Mouse (Mus musculus) c-Kit-positive CD71-positive TER-119-positive erythroid progenitor cells, embryonic 14.5 days (primary cell): ENCODE results near the gene Ggt1.

Experiments used
- DNase-seq: peaks from one replicate; pipeline ENCODE4 v3.0.0-alpha.2; 2013; ENCODE audit warnings: low spot score

Ggt1 gene

GRCm38 (mm10) chr10:75573181-75573580, 11.8 kb downstream of the Ggt1 start:
- DNase-seq = no peak

GRCm38 (mm10) chr10:75573965-75574364, 12.6 kb downstream of the Ggt1 start:
- DNase-seq = no peak

- no peak for DNase-seq
Observed at GRCm38 (mm10) chr10:75579129-75579528, 17.7 kb downstream of the Ggt1 start.

DNA sequence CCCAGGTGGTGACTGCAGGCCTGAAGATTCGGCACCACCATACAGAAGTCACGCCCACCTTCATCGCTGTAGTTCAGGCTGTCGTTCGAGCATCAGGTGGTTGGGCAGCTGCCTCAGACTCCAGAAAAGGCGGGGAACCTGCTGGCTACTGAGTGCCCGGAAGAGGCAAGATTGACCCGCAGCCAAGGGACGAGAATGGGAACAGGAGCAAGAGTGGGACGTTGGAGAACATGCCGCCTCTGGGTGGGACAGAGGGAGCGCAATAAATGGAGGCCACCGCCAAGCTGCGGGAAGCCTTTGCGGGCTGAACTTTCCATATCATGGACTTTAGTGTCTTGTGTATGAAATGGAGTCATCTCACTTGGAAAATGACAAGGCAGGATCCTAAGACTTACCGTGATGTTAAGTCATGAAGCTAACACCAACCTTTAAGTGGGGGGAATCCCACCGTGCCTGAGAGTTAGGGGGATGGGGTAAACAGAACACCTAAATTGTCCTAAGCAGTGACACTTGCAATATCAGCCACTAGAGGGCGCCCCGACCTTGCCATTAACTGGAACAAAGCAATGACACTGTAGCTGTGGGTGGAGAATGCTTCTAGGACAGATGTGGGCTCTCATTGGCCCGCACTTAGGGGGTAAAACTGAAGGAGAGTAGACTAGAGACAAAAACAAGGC, 24.6 kb downstream of the Ggt1 start:
- peak; percentile 73 for DNase-seq

DNA sequence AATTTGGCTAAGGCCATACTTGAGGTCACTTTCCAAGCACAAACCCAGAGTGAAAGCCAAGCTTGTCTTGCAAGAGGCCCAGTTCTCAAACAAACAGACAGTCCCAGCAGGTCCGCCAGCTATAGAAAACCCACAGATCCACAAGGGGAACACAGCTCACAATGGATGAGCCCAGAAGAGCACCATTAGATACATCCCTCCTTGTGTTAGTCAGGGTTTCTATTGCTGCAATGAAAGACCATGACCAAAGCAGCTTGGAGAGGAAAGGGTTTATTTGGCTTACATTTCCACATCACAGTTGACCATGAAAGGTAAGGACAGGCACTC, 25.1 kb downstream of the Ggt1 start:
- DNase-seq = no peak

GRCm38 (mm10) chr10:75587781-75588180, 26.4 kb downstream of the Ggt1 start:
- no peak for DNase-seq

DNA sequence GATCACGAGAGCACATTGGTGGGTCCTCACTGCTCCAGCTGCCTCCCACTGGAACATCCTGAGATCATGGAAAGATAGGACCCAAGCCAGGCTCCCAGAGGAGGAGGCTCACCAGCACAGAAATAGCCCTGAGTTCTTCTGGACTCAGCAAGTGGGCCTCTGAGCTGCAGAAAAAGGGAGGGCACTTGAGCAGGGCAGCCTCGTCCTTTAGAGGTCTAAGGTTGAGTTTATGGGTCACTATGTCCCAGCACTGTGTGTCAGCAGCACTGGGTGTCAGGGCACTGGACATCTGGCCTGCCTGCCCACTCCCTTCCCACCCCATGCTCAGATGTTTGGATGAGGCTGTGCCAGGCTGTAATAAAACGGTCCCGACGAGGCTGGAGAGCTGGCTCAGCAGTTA, 26.9 kb downstream of the Ggt1 start:
- DNase-seq = no peak

DNA sequence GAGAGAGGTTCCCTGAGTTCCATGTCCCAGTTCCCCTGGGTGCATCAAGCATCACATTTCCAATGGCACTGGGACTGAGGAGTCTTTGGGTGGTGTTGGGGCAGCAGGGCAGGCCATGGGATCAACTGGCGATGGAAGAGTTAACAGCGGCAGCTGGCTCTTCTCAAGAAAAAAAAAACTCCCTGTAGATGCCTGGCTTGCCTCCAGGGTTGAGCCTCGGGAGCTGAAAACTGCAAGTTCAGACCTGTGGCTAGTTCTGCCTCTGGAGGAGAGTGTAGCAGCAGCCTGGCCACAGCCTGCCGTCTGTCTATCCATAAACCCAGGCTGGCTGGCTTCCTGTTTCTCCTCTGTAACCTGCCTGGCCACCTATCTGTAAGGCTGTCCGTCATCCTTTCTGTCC, 27.7 kb downstream of the Ggt1 start, which contains the start of gene Ggt5:
Ggt5 (plus strand) TSS at position 212 of the 400 bp plus-strand sequence.
- no peak for DNase-seq

- DNase-seq = no peak
Observed at GRCm38 (mm10) chr10:75589651-75590050, 28.2 kb downstream of the Ggt1 start.

GRCm38 (mm10) chr10:75591211-75591894, 29.9 kb downstream of the Ggt1 start:
- no peak for DNase-seq

DNA sequence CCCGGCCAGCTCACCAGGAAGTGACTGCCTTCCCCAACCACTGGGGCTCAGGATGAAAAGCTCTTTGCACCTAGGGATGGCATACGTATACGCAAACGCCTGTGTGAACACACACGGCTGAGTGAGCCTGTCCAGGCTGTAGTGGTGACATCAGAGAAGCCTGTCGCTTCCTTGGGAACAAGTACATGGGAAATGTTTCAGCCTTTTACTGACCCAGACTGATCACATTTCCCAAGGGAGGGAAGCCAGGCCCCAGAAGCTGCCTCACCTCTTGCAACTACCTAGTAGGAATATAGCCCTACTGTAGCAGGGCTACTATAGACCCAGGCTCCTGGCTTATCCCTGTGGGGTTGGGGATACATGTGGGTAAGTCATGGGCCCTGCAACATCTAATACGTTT, 31.2 kb downstream of the Ggt1 start:
- no peak for DNase-seq

GRCm38 (mm10) chr10:75595981-75596380, 34.6 kb downstream of the Ggt1 start:
- DNase-seq = no peak

GRCm38 (mm10) chr10:75600189-75600730, 38.9 kb downstream of the Ggt1 start:
- DNase-seq = no peak

- no peak for DNase-seq
Observed at GRCm38 (mm10) chr10:75605162-75605846, 43.9 kb downstream of the Ggt1 start.

GRCm38 (mm10) chr10:75607253-75607652, 45.8 kb downstream of the Ggt1 start:
- no peak for DNase-seq

- no peak for DNase-seq
Observed at GRCm38 (mm10) chr10:75608975-75609374, 47.6 kb downstream of the Ggt1 start.

DNA sequence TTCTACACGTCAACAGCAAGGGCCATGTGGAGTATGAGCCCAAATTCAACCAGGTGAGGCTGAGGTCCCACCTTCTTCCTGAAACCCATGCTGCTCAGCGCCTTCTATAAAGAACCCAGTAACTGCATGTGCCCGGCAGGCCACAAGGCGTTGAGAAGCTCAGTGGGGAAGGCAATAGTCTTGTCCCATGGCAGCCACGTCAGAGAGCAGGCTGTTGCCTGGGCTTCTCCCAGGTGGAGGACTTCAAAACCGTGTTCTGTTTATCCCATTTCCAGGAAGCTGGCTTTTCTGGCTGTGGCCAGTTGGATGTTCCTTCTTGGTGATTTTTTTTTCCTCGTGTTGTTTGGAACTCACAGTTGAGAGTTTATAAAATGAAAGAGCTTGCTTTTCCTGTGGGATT, 49.1 kb downstream of the Ggt1 start:
- DNase-seq = no peak

GRCm38 (mm10) chr10:75616044-75616443, 54.6 kb downstream of the Ggt1 start:
- DNase-seq = no peak

GRCm38 (mm10) chr10:75620818-75621217, 59.4 kb downstream of the Ggt1 start:
- DNase-seq = no peak

GRCm38 (mm10) chr10:75625920-75626319, 64.5 kb downstream of the Ggt1 start:
- DNase-seq = no peak

DNA sequence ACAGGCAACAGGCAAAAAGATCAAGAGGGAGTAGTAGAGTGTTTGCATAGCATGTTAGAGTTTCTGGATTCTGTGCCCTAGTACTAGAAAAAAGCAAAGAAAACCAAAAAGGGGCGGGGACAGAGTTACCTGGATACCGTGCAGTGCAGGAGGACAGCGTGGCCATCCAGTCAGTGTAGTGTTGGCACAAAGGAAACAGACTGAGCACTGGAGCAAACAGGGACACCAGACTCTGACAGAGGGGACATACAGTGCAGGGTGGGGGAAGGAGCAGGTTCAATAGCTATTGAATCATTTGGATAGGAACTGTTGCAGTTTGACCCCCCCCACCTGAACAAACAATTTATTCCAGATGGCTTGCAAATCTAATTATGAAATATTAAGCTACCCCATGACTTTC, 65.6 kb downstream of the Ggt1 start:
- DNase-seq = no peak

- DNase-seq = no peak
Observed at GRCm38 (mm10) chr10:75627490-75627889, 66.1 kb downstream of the Ggt1 start.

GRCm38 (mm10) chr10:75632633-75633032, 71.2 kb downstream of the Ggt1 start:
- DNase-seq = no peak
